Mouse (Mus musculus): ENCODE measurements at regions not wholly inside any gene's neighbourhood (a gene's known extent, or its start where the extent isn't known, plus 50 kb on each side); places are given as distances from the start of the nearest gene placed in this dataset.

DNA sequence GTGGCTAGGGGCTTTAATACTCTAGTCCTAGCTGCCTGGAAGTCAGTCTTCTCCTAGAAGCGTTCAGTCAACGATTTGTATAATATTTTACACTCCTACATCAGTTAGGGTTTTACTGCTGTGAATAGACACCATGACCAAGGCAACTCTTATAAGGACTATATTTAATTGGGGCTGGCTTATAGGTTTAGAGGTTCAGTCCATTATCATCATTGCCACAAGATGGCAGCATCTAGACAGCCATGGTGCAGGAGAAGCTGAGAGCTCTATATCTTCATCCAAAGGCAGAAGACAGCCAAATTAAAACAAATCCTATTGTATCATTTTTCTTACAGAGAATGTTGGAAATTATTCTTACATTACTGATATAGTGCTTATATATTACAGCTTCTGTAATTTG is 167.0 kb upstream of the Ndn start:
- Histone ChIP-seq H3K4me1 (ENCODE audit: control insufficient read depth, insufficient read depth, low read length) (no peaks in the 10 kb centered on the region), H3K9ac (ENCODE audit: low read depth, low read length) (no peak overlapping the region), H3K4me2 (ENCODE audit: low read depth, low read length) (no peak overlapping the region), H3K4me3 (ENCODE audit: low read length) (no peak overlapping the region), H3K27me3 (replicated peaks; ENCODE audit: control insufficient read depth, insufficient read depth, low read length) (no peaks in the 10 kb centered on the region), H3K9me3 (ENCODE audit: control insufficient read depth, low read length) (no peaks in the 10 kb centered on the region), H3K27ac (ENCODE audit: low read length) (no peak overlapping the region), H3K36me3 (ENCODE audit: control insufficient read depth, insufficient read depth, low read length) (no peaks in the 10 kb centered on the region)
- 61% methylated on average over 2 of the region's 2 CpGs for WGBS
- no peak for ATAC-seq

DNA sequence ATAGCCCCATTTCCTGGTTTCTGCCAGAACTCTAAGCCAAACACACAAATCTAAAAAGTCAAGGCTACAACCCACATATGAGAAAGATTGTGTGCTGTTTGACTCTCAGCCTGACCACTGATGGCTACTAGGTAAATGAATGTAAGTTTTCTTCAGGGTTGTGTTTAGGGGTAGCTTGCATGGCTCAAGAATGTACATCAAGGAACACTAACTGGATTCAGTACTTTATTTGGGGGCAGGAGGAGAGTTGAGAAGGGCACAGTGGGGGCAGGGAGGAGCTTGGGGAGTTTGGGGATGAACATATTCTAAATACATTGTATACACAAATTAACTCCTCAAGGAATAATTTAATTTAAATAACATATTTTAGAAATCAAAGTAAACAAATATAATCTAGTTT is 137.8 kb upstream of the Ndn start:
- no peak overlapping the region for H3K4me3 ChIP-seq (ENCODE audit: low read length)
- H3K9me3 ChIP-seq (ENCODE audit: control insufficient read depth, low read length): no peaks in the 10 kb centered on the region
- H3K36me3 ChIP-seq (ENCODE audit: control insufficient read depth, insufficient read depth, low read length): no peaks in the 10 kb centered on the region
- no peak overlapping the region for H3K4me2 ChIP-seq (ENCODE audit: low read depth, low read length)
- ATAC-seq: no peak
- no peaks in the 10 kb centered on the region for H3K4me1 ChIP-seq (ENCODE audit: control insufficient read depth, insufficient read depth, low read length)
- H3K27ac ChIP-seq (ENCODE audit: low read length): no peak overlapping the region
- H3K27me3 ChIP-seq (replicated peaks; ENCODE audit: control insufficient read depth, insufficient read depth, low read length): no peaks in the 10 kb centered on the region
- no peak overlapping the region for H3K9ac ChIP-seq (ENCODE audit: low read depth, low read length)

DNA sequence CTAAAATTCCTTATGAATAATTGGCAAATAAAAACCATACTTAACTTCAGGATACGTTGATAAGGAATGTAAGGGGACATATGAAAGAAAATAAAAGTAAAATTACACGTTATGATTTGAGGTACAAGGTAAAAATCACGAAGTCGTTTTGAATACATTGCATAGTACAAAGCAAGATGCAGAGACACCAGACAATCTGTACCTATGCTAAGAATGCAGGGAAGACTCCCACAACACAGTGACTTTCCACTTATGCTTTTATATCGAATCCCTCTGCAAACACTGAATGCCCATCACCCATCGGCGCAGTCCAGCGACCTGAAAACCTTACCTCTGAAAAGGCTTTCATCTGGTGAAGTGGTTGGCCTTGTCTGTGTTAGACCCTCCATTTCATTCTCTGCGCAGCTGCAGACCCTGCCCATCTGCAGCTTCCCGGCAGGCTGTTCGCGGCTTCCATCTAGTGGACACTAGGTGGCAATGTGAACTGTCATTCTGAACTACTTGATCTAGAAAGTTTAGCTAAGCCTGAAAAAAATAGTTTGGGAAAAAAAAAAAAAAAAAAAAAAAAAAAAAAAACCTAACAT is 137.2 kb upstream of the Ndn start:
- ATAC-seq: peak; percentile 69; the same call in 1 of the 2 replicates
- Histone ChIP-seq H3K4me1 (ENCODE audit: control insufficient read depth, insufficient read depth, low read length) (no peaks in the 10 kb centered on the region), H3K27ac (ENCODE audit: low read length) (no peak overlapping the region), H3K4me3 (ENCODE audit: low read length) (peak overlapping the region; percentile 43), H3K27me3 (replicated peaks; ENCODE audit: control insufficient read depth, insufficient read depth, low read length) (no peaks in the 10 kb centered on the region), H3K4me2 (ENCODE audit: low read depth, low read length) (peak overlapping the region; percentile 36), H3K9me3 (ENCODE audit: control insufficient read depth, low read length) (no peaks in the 10 kb centered on the region), H3K9ac (ENCODE audit: low read depth, low read length) (peak overlapping the region; percentile 52), H3K36me3 (ENCODE audit: control insufficient read depth, insufficient read depth, low read length) (no peaks in the 10 kb centered on the region)
- WGBS: 33% methylated on average over 12 of the region's 12 CpGs

DNA sequence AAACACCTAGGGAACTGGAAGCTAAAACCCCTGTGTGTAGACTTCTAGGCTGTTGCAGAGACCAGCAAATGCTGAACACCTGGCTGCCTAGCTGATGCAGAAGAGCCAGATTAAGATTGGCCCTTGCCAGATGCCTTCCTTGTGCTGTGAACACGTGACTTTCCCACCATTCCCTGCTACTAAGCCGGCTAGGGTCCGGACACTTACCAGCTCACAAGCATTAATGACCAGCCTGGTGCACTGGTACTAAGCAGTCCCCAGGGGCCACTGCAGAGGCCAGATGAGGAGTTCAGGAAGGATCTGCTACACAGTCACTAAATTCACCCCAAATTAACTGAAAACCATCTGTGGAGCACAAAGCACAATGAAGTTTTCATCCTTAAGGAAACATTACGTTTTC is 121.2 kb upstream of the Ndn start:
- Histone ChIP-seq H3K4me2 (ENCODE audit: low read depth, low read length) (no peak overlapping the region), H3K27ac (ENCODE audit: low read length) (no peak overlapping the region), H3K9ac (ENCODE audit: low read depth, low read length) (no peak overlapping the region), H3K27me3 (replicated peaks; ENCODE audit: control insufficient read depth, insufficient read depth, low read length) (no peaks in the 10 kb centered on the region), H3K4me3 (ENCODE audit: low read length) (no peak overlapping the region), H3K9me3 (ENCODE audit: control insufficient read depth, low read length) (no peaks in the 10 kb centered on the region), H3K36me3 (ENCODE audit: control insufficient read depth, insufficient read depth, low read length) (no peaks in the 10 kb centered on the region), H3K4me1 (ENCODE audit: control insufficient read depth, insufficient read depth, low read length) (no peaks in the 10 kb centered on the region)
- WGBS: 27% methylated on average over 4 of the region's 4 CpGs
- no peak for ATAC-seq

DNA sequence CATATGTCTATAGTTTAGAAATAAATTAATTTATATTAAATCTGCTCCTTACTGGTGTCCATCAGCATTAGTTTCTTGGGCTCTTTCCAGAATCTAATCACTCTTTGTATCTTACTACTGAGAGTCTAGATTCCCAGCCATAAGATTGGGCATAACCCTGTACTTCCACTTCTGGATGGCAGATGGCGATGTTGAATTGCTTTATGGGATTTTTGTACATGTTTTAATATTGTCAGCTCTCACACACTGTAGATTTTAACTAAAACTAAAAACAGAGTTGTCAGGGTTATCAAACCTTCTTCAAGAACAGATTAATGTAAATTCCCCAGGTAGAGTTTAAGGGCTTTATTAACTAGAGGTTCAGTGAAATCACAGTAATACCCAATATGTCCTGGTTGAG is 118.6 kb upstream of the Ndn start:
- no peak overlapping the region for H3K9ac ChIP-seq (ENCODE audit: low read depth, low read length)
- no peaks in the 10 kb centered on the region for H3K4me1 ChIP-seq (ENCODE audit: control insufficient read depth, insufficient read depth, low read length)
- WGBS: 7% methylated on average over 1 of the region's 1 CpGs
- ATAC-seq: no peak
- no peak overlapping the region for H3K4me3 ChIP-seq (ENCODE audit: low read length)
- no peaks in the 10 kb centered on the region for H3K36me3 ChIP-seq (ENCODE audit: control insufficient read depth, insufficient read depth, low read length)
- no peaks in the 10 kb centered on the region for H3K9me3 ChIP-seq (ENCODE audit: control insufficient read depth, low read length)
- H3K27me3 ChIP-seq (replicated peaks; ENCODE audit: control insufficient read depth, insufficient read depth, low read length): no peaks in the 10 kb centered on the region
- no peak overlapping the region for H3K27ac ChIP-seq (ENCODE audit: low read length)
- H3K4me2 ChIP-seq (ENCODE audit: low read depth, low read length): no peak overlapping the region

DNA sequence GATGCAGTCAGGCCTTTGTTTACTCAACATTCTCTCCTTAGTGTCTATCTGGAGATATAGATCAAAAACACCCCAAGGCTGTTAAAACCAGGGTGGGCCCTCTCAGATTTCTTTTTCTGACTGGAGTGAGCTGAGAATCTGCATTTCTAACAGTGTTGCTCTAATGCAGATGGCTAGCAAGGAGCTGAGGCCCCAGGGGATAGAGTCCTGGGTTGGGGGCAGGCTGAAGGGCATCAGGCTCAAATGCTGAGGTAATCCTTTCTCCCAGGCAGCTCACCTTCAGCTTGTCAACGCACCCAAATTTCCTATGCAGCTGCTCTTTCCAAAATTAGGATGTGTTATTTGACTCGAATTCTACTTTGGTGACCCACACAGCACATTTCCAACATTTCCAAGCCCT is 115.7 kb upstream of the Ndn start:
- Histone ChIP-seq H3K4me2 (ENCODE audit: low read depth, low read length) (peak overlapping the region; percentile 40; the same call in 1 of the 2 replicates), H3K27me3 (replicated peaks; ENCODE audit: control insufficient read depth, insufficient read depth, low read length) (no peaks in the 10 kb centered on the region), H3K4me3 (ENCODE audit: low read length) (0 out of 2 replicates have a peak overlapping the region, but pooled peaks have one; percentile 5), H3K9ac (ENCODE audit: low read depth, low read length) (no peak overlapping the region), H3K4me1 (ENCODE audit: control insufficient read depth, insufficient read depth, low read length) (no peaks in the 10 kb centered on the region), H3K27ac (ENCODE audit: low read length) (no peak overlapping the region), H3K36me3 (ENCODE audit: control insufficient read depth, insufficient read depth, low read length) (no peaks in the 10 kb centered on the region), H3K9me3 (ENCODE audit: control insufficient read depth, low read length) (no peaks in the 10 kb centered on the region)
- 15% methylated on average over 2 of the region's 2 CpGs for WGBS
- peak; percentile 26; the same call in 1 of the 2 replicates for ATAC-seq

DNA sequence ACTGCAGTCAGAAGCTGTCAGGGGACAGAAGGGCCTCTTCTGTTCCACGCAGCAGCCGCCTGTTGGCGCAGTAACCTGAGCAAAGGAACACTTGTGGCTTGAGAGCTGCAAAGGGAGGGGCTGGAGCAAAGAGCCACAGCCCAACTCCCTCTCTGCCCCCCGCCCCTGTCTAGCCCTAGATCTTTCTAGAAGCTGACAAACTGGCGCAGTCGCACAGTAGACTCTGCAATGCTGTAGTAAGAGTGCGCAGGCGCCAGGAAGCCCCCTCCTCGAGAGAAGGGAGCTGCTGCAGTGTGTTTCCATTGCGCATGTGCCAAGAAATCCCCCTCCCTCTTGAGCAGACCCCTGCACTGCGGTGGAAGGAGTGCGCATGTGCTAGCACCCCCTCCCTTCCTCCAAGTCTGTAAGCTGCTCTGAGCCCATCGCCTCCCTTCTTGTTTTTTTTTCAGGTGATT is 115.2 kb upstream of the Ndn start:
- Histone ChIP-seq H3K9ac (ENCODE audit: low read depth, low read length) (no peak overlapping the region), H3K4me3 (ENCODE audit: low read length) (peak overlapping the region; percentile 5; the same call in 1 of the 2 replicates), H3K27ac (ENCODE audit: low read length) (no peak overlapping the region), H3K27me3 (replicated peaks; ENCODE audit: control insufficient read depth, insufficient read depth, low read length) (no peaks in the 10 kb centered on the region), H3K4me2 (ENCODE audit: low read depth, low read length) (peak overlapping the region; percentile 40), H3K36me3 (ENCODE audit: control insufficient read depth, insufficient read depth, low read length) (no peaks in the 10 kb centered on the region), H3K4me1 (ENCODE audit: control insufficient read depth, insufficient read depth, low read length) (no peaks in the 10 kb centered on the region), H3K9me3 (ENCODE audit: control insufficient read depth, low read length) (no peaks in the 10 kb centered on the region)
- WGBS: 13% methylated on average over 13 of the region's 13 CpGs
- peak; percentile 81 for ATAC-seq

DNA sequence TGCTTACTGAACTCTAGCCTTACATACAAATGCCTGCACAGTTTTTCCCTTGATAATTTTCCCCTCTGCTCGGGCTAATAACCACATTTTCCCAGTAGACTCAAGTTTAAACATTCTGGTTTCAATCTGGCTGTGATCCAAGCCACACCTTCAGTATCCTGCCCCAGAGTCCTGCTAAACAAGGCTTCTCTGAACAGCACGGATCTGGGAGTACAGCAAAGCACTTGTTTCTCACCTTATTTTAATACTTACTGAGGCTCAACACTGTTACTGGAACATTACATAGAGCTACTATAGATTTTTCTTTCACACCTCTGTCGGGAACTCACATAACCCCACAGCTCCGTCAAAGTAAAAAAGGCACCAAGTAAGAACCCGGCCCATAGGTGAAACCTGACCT is 114.3 kb upstream of the Ndn start:
- H3K36me3 ChIP-seq (ENCODE audit: control insufficient read depth, insufficient read depth, low read length): no peaks in the 10 kb centered on the region
- no peak overlapping the region for H3K4me3 ChIP-seq (ENCODE audit: low read length)
- ATAC-seq: no peak
- no peaks in the 10 kb centered on the region for H3K9me3 ChIP-seq (ENCODE audit: control insufficient read depth, low read length)
- H3K9ac ChIP-seq (ENCODE audit: low read depth, low read length): no peak overlapping the region
- no peaks in the 10 kb centered on the region for H3K4me1 ChIP-seq (ENCODE audit: control insufficient read depth, insufficient read depth, low read length)
- H3K27me3 ChIP-seq (replicated peaks; ENCODE audit: control insufficient read depth, insufficient read depth, low read length): no peaks in the 10 kb centered on the region
- H3K4me2 ChIP-seq (ENCODE audit: low read depth, low read length): no peak overlapping the region
- H3K27ac ChIP-seq (ENCODE audit: low read length): no peak overlapping the region
- WGBS: 44% methylated on average over 5 of the region's 5 CpGs

DNA sequence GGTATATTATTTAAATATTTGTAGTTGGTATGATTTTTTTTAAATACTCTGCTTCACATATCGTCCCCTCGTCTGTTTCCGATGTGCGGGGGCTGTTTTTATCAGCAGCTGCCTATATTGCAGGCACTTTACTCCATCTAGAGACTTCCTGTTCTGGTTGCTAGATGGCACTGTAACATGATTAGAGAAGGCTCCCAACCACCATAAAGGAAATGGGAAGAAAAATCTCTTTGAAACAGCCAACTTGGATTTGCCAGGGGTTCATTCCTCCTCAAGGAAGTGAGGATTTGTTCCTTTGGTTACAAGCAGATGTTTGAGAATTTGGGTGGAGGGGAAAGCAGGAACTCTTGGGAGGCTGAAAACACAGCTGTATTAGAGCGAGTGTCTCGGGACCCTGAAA is 112.3 kb upstream of the Ndn start:
- ATAC-seq: no peak
- Histone ChIP-seq H3K27me3 (replicated peaks; ENCODE audit: control insufficient read depth, insufficient read depth, low read length) (no peaks in the 10 kb centered on the region), H3K4me2 (ENCODE audit: low read depth, low read length) (no peak overlapping the region), H3K27ac (ENCODE audit: low read length) (no peak overlapping the region), H3K4me1 (ENCODE audit: control insufficient read depth, insufficient read depth, low read length) (no peaks in the 10 kb centered on the region), H3K9ac (ENCODE audit: low read depth, low read length) (no peak overlapping the region), H3K4me3 (ENCODE audit: low read length) (no peak overlapping the region), H3K36me3 (ENCODE audit: control insufficient read depth, insufficient read depth, low read length) (no peaks in the 10 kb centered on the region), H3K9me3 (ENCODE audit: control insufficient read depth, low read length) (no peaks in the 10 kb centered on the region)
- 65% methylated on average over 6 of the region's 6 CpGs for WGBS

DNA sequence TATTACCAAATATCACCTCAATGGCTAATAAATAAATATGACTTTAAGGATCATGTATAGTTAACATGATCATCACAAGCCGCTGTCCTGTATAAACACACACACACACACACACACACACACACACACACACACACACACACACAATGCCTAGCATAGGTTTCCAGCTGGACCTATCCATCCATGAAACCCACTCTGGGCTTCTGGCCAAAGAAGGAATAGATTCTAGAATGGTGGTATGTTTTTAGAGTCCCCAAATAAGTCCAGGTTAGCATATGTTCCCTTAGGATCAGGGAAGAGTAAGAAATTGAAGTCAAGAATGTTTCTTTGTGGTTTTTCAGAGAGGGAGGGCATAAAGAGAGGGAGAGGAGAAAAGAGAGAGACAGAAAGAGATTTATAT is 110.6 kb upstream of the Ndn start:
- H3K36me3 ChIP-seq (ENCODE audit: control insufficient read depth, insufficient read depth, low read length): no peaks in the 10 kb centered on the region
- H3K4me1 ChIP-seq (ENCODE audit: control insufficient read depth, insufficient read depth, low read length): no peaks in the 10 kb centered on the region
- no peak overlapping the region for H3K4me2 ChIP-seq (ENCODE audit: low read depth, low read length)
- no peaks in the 10 kb centered on the region for H3K9me3 ChIP-seq (ENCODE audit: control insufficient read depth, low read length)
- no peak for ATAC-seq
- H3K27ac ChIP-seq (ENCODE audit: low read length): no peak overlapping the region
- no peaks in the 10 kb centered on the region for H3K27me3 ChIP-seq (replicated peaks; ENCODE audit: control insufficient read depth, insufficient read depth, low read length)
- WGBS: 63% methylated on average over 1 of the region's 1 CpGs
- no peak overlapping the region for H3K4me3 ChIP-seq (ENCODE audit: low read length)
- no peak overlapping the region for H3K9ac ChIP-seq (ENCODE audit: low read depth, low read length)

All from intestine, embryonic 16.5 days (tissue).